Mouse (Mus musculus): ENCODE data around the gene Ankrd33.
"Not testable (repeated sequence)": the region's sequence is repeated elsewhere in the genome, so short reads cannot be mapped to it uniquely, and the experiment has no call there.

The Ankrd33 gene

GRCm38 (mm10) chr15:101086451-101086850 lies 29.1 kb upstream of the Ankrd33 start:
- no peak for DNase-seq (ENCODE audit: low spot score)

GRCm38 (mm10) chr15:101086956-101087355 lies 28.6 kb upstream of the Ankrd33 start:
- no peak for DNase-seq (ENCODE audit: low spot score)

- no peak for DNase-seq (ENCODE audit: low spot score)
Observed at GRCm38 (mm10) chr15:101088291-101088690, 27.3 kb upstream of the Ankrd33 start.

GRCm38 (mm10) chr15:101091551-101091950 lies 24.0 kb upstream of the Ankrd33 start:
- no peak for DNase-seq (ENCODE audit: low spot score)

GRCm38 (mm10) chr15:101092121-101092828 lies 23.3 kb upstream of the Ankrd33 start:
- DNase-seq (ENCODE audit: low spot score): no peak

GRCm38 (mm10) chr15:101092829-101093648 lies 22.5 kb upstream of the Ankrd33 start:
- DNase-seq (ENCODE audit: low spot score): peak; percentile 52

- DNase-seq (ENCODE audit: low spot score): no peak
Observed at GRCm38 (mm10) chr15:101093988-101094387, 21.6 kb upstream of the Ankrd33 start.

- DNase-seq (ENCODE audit: low spot score): no peak
Observed at GRCm38 (mm10) chr15:101094979-101095378, 20.6 kb upstream of the Ankrd33 start.

GRCm38 (mm10) chr15:101095392-101095791 lies 20.2 kb upstream of the Ankrd33 start:
- no peak for DNase-seq (ENCODE audit: low spot score)

- DNase-seq (ENCODE audit: low spot score): no peak
Observed at GRCm38 (mm10) chr15:101097985-101098651, 17.4 kb upstream of the Ankrd33 start.

GRCm38 (mm10) chr15:101100996-101101395 lies 14.6 kb upstream of the Ankrd33 start:
- no peak for DNase-seq (ENCODE audit: low spot score)

GRCm38 (mm10) chr15:101103605-101104304 lies 11.8 kb upstream of the Ankrd33 start:
- no peak for DNase-seq (ENCODE audit: low spot score)

- no peak for DNase-seq (ENCODE audit: low spot score)
Observed at GRCm38 (mm10) chr15:101105496-101105994, 10.0 kb upstream of the Ankrd33 start.

GRCm38 (mm10) chr15:101106011-101106410 lies 9.5 kb upstream of the Ankrd33 start:
- no peak for DNase-seq (ENCODE audit: low spot score)

- no peak for DNase-seq (ENCODE audit: low spot score)
Observed at GRCm38 (mm10) chr15:101107906-101108671, 7.5 kb upstream of the Ankrd33 start.

GRCm38 (mm10) chr15:101113176-101113575 lies 2.4 kb upstream of the Ankrd33 start:
- DNase-seq (ENCODE audit: low spot score): no peak

- not testable (repeated sequence) for DNase-seq (ENCODE audit: low spot score)
Observed at GRCm38 (mm10) chr15:101113778-101114177, 1.8 kb upstream of the Ankrd33 start.

- no peak for DNase-seq (ENCODE audit: low spot score)
Observed at GRCm38 (mm10) chr15:101118399-101119125, 3.0 kb downstream of the Ankrd33 start.

- no peak for DNase-seq (ENCODE audit: low spot score)
Observed at GRCm38 (mm10) chr15:101121411-101122289, 6.1 kb downstream of the Ankrd33 start.

- DNase-seq (ENCODE audit: low spot score): no peak
Observed at GRCm38 (mm10) chr15:101122290-101122589, 6.7 kb downstream of the Ankrd33 start.

All from left cerebral cortex, adult 11 months (tissue).